Mouse (Mus musculus): ENCODE measurements at regions not wholly inside any gene's neighbourhood (a gene's known extent, or its start where the extent isn't known, plus 50 kb on each side); places are given as distances from the start of the nearest gene placed in this dataset.

DNA sequence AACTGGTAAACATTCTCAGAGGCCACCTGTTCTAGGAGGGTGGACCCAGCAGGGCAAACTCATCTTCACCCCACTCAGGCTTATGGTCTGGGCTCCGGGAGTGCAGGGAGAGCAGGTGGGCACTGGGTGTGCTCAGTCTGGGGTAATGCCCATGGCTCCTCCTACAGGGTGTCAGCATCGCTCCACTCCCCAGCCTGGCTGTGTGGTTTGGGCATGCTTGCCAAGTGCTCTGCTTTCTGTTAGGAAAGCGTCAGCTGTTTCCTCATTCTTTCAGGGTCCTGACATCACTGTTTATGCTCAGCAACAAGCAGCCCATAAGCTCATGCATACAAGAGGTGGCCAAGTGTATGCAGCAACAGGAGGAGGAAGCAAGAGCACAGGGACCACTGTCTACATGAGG, 57.7 kb upstream of the Jdp2 start:
- no peak for TF ChIP-seq CTCF (IDR thresholded peaks at IDR 0.05; ENCODE audit: control insufficient read depth, insufficient read depth, insufficient replicate concordance, low read depth, low read length)
- no peak for TF ChIP-seq POLR2A (IDR thresholded peaks at IDR 0.05; ENCODE audit: control insufficient read depth, low read depth, low read length)
